Mouse (Mus musculus) C2C12 (cell line): ENCODE data around the gene Mroh2a.

Experiments
- CTCF ChIP-seq: IDR thresholded peaks from one replicate; pipeline ENCODE4 v1.5.1; 2011; ENCODE audit not compliant: control insufficient read depth, insufficient read depth, insufficient read length
- MAX ChIP-seq: IDR thresholded peaks from one replicate; pipeline ENCODE4 v1.6.1; 2011; ENCODE audit warnings: mild to moderate bottlenecking, control low read depth
- USF1 ChIP-seq: IDR thresholded peaks from one replicate; pipeline ENCODE4 v1.6.1; 2011; ENCODE audit warnings: low read depth, mild to moderate bottlenecking, control low read depth, moderate library complexity

DNA sequence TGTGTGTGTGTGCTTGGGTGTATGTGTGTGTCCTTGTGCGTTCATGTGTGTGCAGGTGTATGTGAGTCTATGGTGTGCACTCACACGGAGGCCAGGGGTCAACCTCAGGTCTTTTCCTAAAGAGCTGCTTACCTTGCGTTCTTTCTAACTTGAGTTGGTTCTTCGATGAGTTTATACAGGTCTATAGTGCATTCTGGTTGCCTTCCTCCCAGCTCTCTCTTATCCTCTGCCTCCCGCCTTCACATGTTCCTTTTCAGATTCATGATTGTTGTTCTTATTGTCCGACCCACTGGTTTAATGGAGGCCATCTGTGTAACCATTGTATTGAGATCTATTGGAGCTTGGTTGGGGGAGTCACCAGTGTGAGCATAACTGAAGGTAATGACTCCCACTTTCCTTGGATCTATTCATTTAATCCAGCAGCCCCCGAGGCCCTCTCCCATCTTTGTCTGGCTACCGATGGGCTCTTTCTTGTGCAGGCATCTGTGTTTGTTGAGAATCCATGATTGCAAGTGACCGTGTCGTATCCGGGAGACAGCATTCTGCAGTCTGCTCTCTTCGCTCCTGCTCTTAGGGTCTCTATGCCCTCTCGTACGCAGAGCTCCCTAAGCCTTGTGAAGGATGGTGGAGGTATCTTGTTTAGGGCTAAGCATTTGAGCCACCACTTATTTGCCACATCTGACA lies 75.4 kb downstream of the Mroh2a start:
- no peak for TF ChIP-seq USF1
- TF ChIP-seq CTCF = no peak
- TF ChIP-seq MAX = no peak
